Mouse (Mus musculus) CH12.LX (cell line): Measurements from ENCODE around the gene Ndufv2. TPM values are rescaled to one million over a fixed set of nuclear protein-coding genes. Genes with fewer than 3 reads are reported as not detected.
A peak's percentile ranks its signal among the peaks of the same experiment; 100 is the strongest.

Experiments used
- DNase-seq: peaks from one replicate; pipeline ENCODE4 v3.0.0-alpha.2; 2013; ENCODE audit errors: extremely low read depth
- H3K27ac ChIP-seq: 2 replicates; pipeline ENCODE4 v1.5.1; 2012; ENCODE audit warnings: low read depth, mild to moderate bottlenecking, control low read depth, moderate library complexity; ENCODE audit not compliant: insufficient read depth
- H3K27me3 ChIP-seq: replicated peaks from 2 replicates; pipeline ENCODE3; 2012; ENCODE audit warnings: inconsistent platforms
- H3K36me3 ChIP-seq, 2 experiments: replicated peaks in 1 of 2; 2 replicates each; pipeline versions ENCODE3 to v1.6.1; 2012; ENCODE audit warnings: inconsistent platforms in 1 of 2, low read length in 1 of 2, mild to moderate bottlenecking in 1 of 2, mixed read lengths in 1 of 2, moderate library complexity in 1 of 2; ENCODE audit not compliant: control insufficient read depth in 1 of 2, insufficient read depth in 1 of 2
- H3K4me1 ChIP-seq, 2 experiments: 2 replicates each; pipeline ENCODE4 v1.6.1; 2012; ENCODE audit warnings: inconsistent platforms in 1 of 2, moderate library complexity in 1 of 2; ENCODE audit not compliant: insufficient read depth in 2 of 2, control insufficient read depth in 1 of 2
- H3K4me2 ChIP-seq: 2 replicates; pipeline ENCODE4 v1.6.1; 2012; ENCODE audit warnings: low read depth, mild to moderate bottlenecking, control low read depth; ENCODE audit not compliant: poor library complexity, insufficient read depth, severe bottlenecking
- H3K4me3 ChIP-seq, 3 experiments: fragments of 150-350 bp in 1 of 3; sonication (generic) in 1 of 3; replicated peaks in 1 of 3; 2 replicates each; pipeline versions ENCODE3 to v1.5.1; 2011 to 2012; ENCODE audit warnings: low read depth in 2 of 3, low read length in 2 of 3, mild to moderate bottlenecking in 2 of 3, moderate library complexity in 2 of 3, control low read depth in 1 of 3, improper control_type of control experiment in 1 of 3, inconsistent platforms in 1 of 3, mixed read lengths in 1 of 3; ENCODE audit not compliant: poor library complexity in 1 of 3
- H3K79me2 ChIP-seq: replicated peaks from 2 replicates; pipeline ENCODE4 v1.6.1; 2012; ENCODE audit warnings: mild to moderate bottlenecking, moderate library complexity; ENCODE audit not compliant: control insufficient read depth, poor library complexity, insufficient read depth, severe bottlenecking; ENCODE audit errors: extremely low read depth
- H3K9ac ChIP-seq: 2 replicates; pipeline ENCODE4 v1.6.1; 2012; ENCODE audit warnings: low read depth, mild to moderate bottlenecking, control low read depth, moderate library complexity; ENCODE audit not compliant: insufficient read depth
- H3K9me3 ChIP-seq: replicated peaks from 2 replicates; pipeline ENCODE3; 2012; ENCODE audit warnings: low read length, inconsistent platforms, mixed read lengths
- BHLHE40 ChIP-seq: IDR thresholded peaks from 2 replicates; pipeline ENCODE4 v1.6.1; 2011; ENCODE audit warnings: mild to moderate bottlenecking, low read depth, low read length, improper control_type of control experiment
- CHD1 ChIP-seq: IDR thresholded peaks from 2 replicates; pipeline ENCODE4 v1.6.1; 2012; ENCODE audit warnings: low read depth, low read length, improper control_type of control experiment, inconsistent platforms
- CHD2 ChIP-seq: IDR thresholded peaks from 2 replicates; pipeline ENCODE4 v1.6.1; 2011; ENCODE audit warnings: low read length, improper control_type of control experiment
- CTCF ChIP-seq, 2 experiments: IDR thresholded peaks in 1 of 2; conservative IDR thresholded peaks in 1 of 2; 2 replicates each; pipeline ENCODE4 v1.5.1; 2011 to 2012; ENCODE audit warnings: low read depth in 2 of 2, low read length in 2 of 2, improper control_type of control experiment in 1 of 2, inconsistent platforms in 1 of 2, mild to moderate bottlenecking in 1 of 2, moderate library complexity in 1 of 2
- E2F4 ChIP-seq: IDR thresholded peaks from 2 replicates; pipeline ENCODE4 v1.6.1; 2011; ENCODE audit warnings: low read depth, low read length, improper control_type of control experiment; ENCODE audit not compliant: insufficient replicate concordance
- ELF1 ChIP-seq: IDR thresholded peaks from 2 replicates; pipeline ENCODE4 v1.6.1; 2014; ENCODE audit warnings: low read depth, mild to moderate bottlenecking, inconsistent platforms, low read length, improper control_type of control experiment
- EP300 ChIP-seq: IDR thresholded peaks from 2 replicates; pipeline ENCODE4 v1.6.1; 2011; ENCODE audit warnings: low read length, improper control_type of control experiment
- ETS1 ChIP-seq: conservative IDR thresholded peaks from 2 replicates; pipeline ENCODE4 v1.6.1; 2012; ENCODE audit warnings: low read depth, mild to moderate bottlenecking, inconsistent platforms, low read length, improper control_type of control experiment, moderate library complexity
- GABPA ChIP-seq: IDR thresholded peaks from 2 replicates; pipeline ENCODE4 v1.6.1; 2012; ENCODE audit warnings: low read depth, low read length, improper control_type of control experiment, inconsistent platforms; ENCODE audit not compliant: insufficient replicate concordance
- HCFC1 ChIP-seq: IDR thresholded peaks from 2 replicates; pipeline ENCODE4 v1.6.1; 2012; ENCODE audit warnings: low read depth, mild to moderate bottlenecking, inconsistent platforms, low read length, improper control_type of control experiment
- IRF4 ChIP-seq: IDR thresholded peaks from 2 replicates; pipeline ENCODE4 v1.6.1; 2014; ENCODE audit warnings: low read depth, mild to moderate bottlenecking, inconsistent platforms, low read length, improper control_type of control experiment
- JUN ChIP-seq: IDR thresholded peaks from 2 replicates; pipeline ENCODE4 v1.6.1; 2011; ENCODE audit warnings: low read depth, mild to moderate bottlenecking, low read length, improper control_type of control experiment, moderate library complexity; ENCODE audit not compliant: insufficient read depth
- JUND ChIP-seq: conservative IDR thresholded peaks from 2 replicates; pipeline ENCODE4 v1.6.1; 2011; ENCODE audit warnings: low read depth, low read length, improper control_type of control experiment
- KAT2A ChIP-seq: IDR thresholded peaks from 2 replicates; pipeline ENCODE4 v1.6.1; 2012; ENCODE audit warnings: low read length, improper control_type of control experiment, inconsistent platforms; ENCODE audit not compliant: insufficient replicate concordance
- MAFK ChIP-seq: IDR thresholded peaks from 2 replicates; pipeline ENCODE4 v1.6.1; 2011; ENCODE audit warnings: low read length, improper control_type of control experiment; ENCODE audit not compliant: insufficient replicate concordance
- MAX ChIP-seq: IDR thresholded peaks from 2 replicates; pipeline ENCODE4 v1.6.1; 2011; ENCODE audit warnings: low read length, improper control_type of control experiment
- MAZ ChIP-seq: IDR thresholded peaks from 2 replicates; pipeline ENCODE4 v1.6.1; 2012; ENCODE audit warnings: low read depth, mild to moderate bottlenecking, inconsistent platforms, low read length, improper control_type of control experiment, moderate library complexity
- MEF2A ChIP-seq: IDR thresholded peaks from 2 replicates; pipeline ENCODE4 v1.6.1; 2014; ENCODE audit warnings: low read depth, mild to moderate bottlenecking, inconsistent platforms, low read length, improper control_type of control experiment, borderline replicate concordance
- MXI1 ChIP-seq: IDR thresholded peaks from 2 replicates; pipeline ENCODE4 v1.6.1; 2011; ENCODE audit warnings: mild to moderate bottlenecking, low read depth, low read length, improper control_type of control experiment
- MYC ChIP-seq: IDR thresholded peaks from 2 replicates; pipeline ENCODE4 v1.6.1; 2011; ENCODE audit warnings: low read depth, mild to moderate bottlenecking, improper control_type of control experiment, low read length
- NELFE ChIP-seq: IDR thresholded peaks from 2 replicates; pipeline ENCODE4 v1.6.1; 2011; ENCODE audit warnings: low read depth, low read length, improper control_type of control experiment
- NRF1 ChIP-seq: IDR thresholded peaks from 2 replicates; pipeline ENCODE4 v1.6.1; 2014; ENCODE audit warnings: low read depth, mild to moderate bottlenecking, inconsistent platforms, low read length, improper control_type of control experiment, moderate library complexity
- PAX5 ChIP-seq: IDR thresholded peaks from 2 replicates; pipeline ENCODE4 v1.6.1; 2012; ENCODE audit warnings: low read length, inconsistent platforms, mixed read lengths
- POLR2A ChIP-seq: IDR thresholded peaks from 2 replicates; pipeline ENCODE4 v1.6.1; 2011; ENCODE audit warnings: low read depth, mild to moderate bottlenecking, improper control_type of control experiment, low read length
- POLR2AphosphoS2 ChIP-seq: IDR thresholded peaks from 2 replicates; pipeline ENCODE4 v1.6.1; 2011; ENCODE audit warnings: low read depth, low read length, improper control_type of control experiment
- RAD21 ChIP-seq: IDR thresholded peaks from 2 replicates; pipeline ENCODE4 v1.6.1; 2011; ENCODE audit warnings: low read depth, mild to moderate bottlenecking, low read length, improper control_type of control experiment, moderate library complexity
- RCOR1 ChIP-seq: conservative IDR thresholded peaks from 2 replicates; pipeline ENCODE4 v1.6.1; 2012; ENCODE audit warnings: low read depth, mild to moderate bottlenecking, inconsistent platforms, low read length, improper control_type of control experiment
- SIN3A ChIP-seq: IDR thresholded peaks from 2 replicates; pipeline ENCODE4 v1.6.1; 2012; ENCODE audit warnings: low read length, improper control_type of control experiment, inconsistent platforms
- SMC3 ChIP-seq: IDR thresholded peaks from 2 replicates; pipeline ENCODE4 v1.6.1; 2011; ENCODE audit warnings: low read depth, low read length, improper control_type of control experiment
- TBP ChIP-seq: conservative IDR thresholded peaks from 2 replicates; pipeline ENCODE4 v1.6.1; 2011; ENCODE audit warnings: low read depth, low read length, improper control_type of control experiment
- TCF12 ChIP-seq: IDR thresholded peaks from 2 replicates; pipeline ENCODE4 v1.6.1; 2014; ENCODE audit warnings: low read depth, mild to moderate bottlenecking, inconsistent platforms, low read length, improper control_type of control experiment
- UBTF ChIP-seq: IDR thresholded peaks from 2 replicates; pipeline ENCODE4 v1.6.1; 2012; ENCODE audit warnings: low read depth, mild to moderate bottlenecking, inconsistent platforms, low read length, improper control_type of control experiment, moderate library complexity
- USF1 ChIP-seq: IDR thresholded peaks from 2 replicates; pipeline ENCODE4 v1.6.1; 2014; ENCODE audit warnings: low read depth, mild to moderate bottlenecking, inconsistent platforms, low read length, improper control_type of control experiment
- USF2 ChIP-seq: conservative IDR thresholded peaks from 2 replicates; pipeline ENCODE4 v1.6.1; 2011; ENCODE audit warnings: low read depth, low read length, improper control_type of control experiment
- ZC3H11A ChIP-seq: IDR thresholded peaks from 2 replicates; pipeline ENCODE4 v1.6.1; 2012; ENCODE audit warnings: low read depth, mild to moderate bottlenecking, inconsistent platforms, low read length, improper control_type of control experiment
- ZMIZ1 ChIP-seq: IDR thresholded peaks from 2 replicates; pipeline ENCODE4 v1.6.1; 2012; ENCODE audit warnings: low read depth, mild to moderate bottlenecking, inconsistent platforms, low read length, improper control_type of control experiment
- ZNF384 ChIP-seq: IDR thresholded peaks from 2 replicates; pipeline ENCODE4 v1.6.1; 2012; ENCODE audit warnings: low read depth, low read length, improper control_type of control experiment, inconsistent platforms
- dilution Hi-C: fragments of 300-500 bp; cut with MboI; formaldehyde crosslinking; loops from 2 replicates; pipeline ENCODE4 v1.14.3; 2020; ENCODE audit warnings: low sequenced_read_pairs; ENCODE audit not compliant: extremely low pct_unique_long_range_greater_than_20kb, extremely low pct_ligation_motif_present
- in situ Hi-C: fragments of 300-500 bp; cut with MboI; formaldehyde crosslinking; loops from 3 replicates; pipeline ENCODE4 v1.14.3; 2019; ENCODE audit warnings: low sequenced_read_pairs, low pct_ligation_motif_present, low pct_unique_long_range_greater_than_20kb, mixed read lengths
- polyA plus RNA-seq: library from polyadenylated mRNA; unstranded; fragments of >175 nt; gene quantifications from 2 replicates; pipeline ENCODE4 v1.2.1, GENCODE M21; 2012; ENCODE audit warnings: low read depth; ENCODE audit not compliant: insufficient read length
- total RNA-seq, 2 experiments: library from RNA; depleted of rRNA; stranded (reverse); fragments of 300-350 nt in 1 of 2; fragments of >200 nt in 1 of 2; gene quantifications; 2 replicates each; pipeline ENCODE4 v1.2.3; 2012 to 2014

The Ndufv2 gene
- 108 and 122 TPM in 2 replicates for total RNA-seq (2012; rRNA removed)
- 260 and 300 TPM in 2 replicates for total RNA-seq (2014; rRNA removed)
- 200 and 201 TPM in 2 replicates for polyA plus RNA-seq

GRCm38 (mm10) chr17:66101380-66102330 is at the start of gene Ndufv2:
TSS of gene Ndufv2 (minus strand) at chr17:66101559.
- Histone ChIP-seq H3K27me3 (no peaks in the 10 kb centered on the region), H3K4me2 (peak within 1 kb of the TSS; percentile 90), H3K9me3 (no peaks in the 10 kb centered on the region), H3K9ac (peak within 1 kb of the TSS; percentile 90), H3K27ac (peak within 1 kb of the TSS; percentile 55), H3K4me3 (peak within 1 kb of the TSS; percentile 88 to 99 (median 89)), H3K79me2 (peaks cover 40% of the 10 kb centered on the region), H3K36me3 (peaks cover 0 to 12% of the 10 kb centered on the region in 2 experiments), H3K4me1 (peaks cover 3 to 30% of the 10 kb centered on the region in 2 experiments; a peak in 3 of 4 replicates)
- DNase-seq = peak; percentile 93
- dilution Hi-C loops = no loop called here
- in situ Hi-C loops = loop anchor here (10.0 kb wide), 1 partner anchor 147 kb away; the partner anchor contains the start of gene Twsg1
- TF ChIP-seq JUND (0 out of 2 replicates have a peak, but pooled peaks have one; percentile 9), TBP (peak; percentile 74), IRF4 (no peak), MAFK (no peak), POLR2A (peak; percentile 89), BHLHE40 (no peak), MAX (no peak; the same call in 1 of the 2 replicates), CHD2 (no peak), NELFE (peak; percentile 65), UBTF (no peak), GABPA (no peak), CTCF (conservative IDR thresholded peaks at IDR 0.05 in 1 of 2, IDR thresholded peaks at IDR 0.05 in 1 of 2; ENCODE audit: low read depth in 2 of 2, low read length in 2 of 2) (peak; percentile 58 to 70; a peak in 3 of 4 replicates), SMC3 (peak; percentile 60), ZNF384 (no peak), MXI1 (no peak), ETS1 (no peak), USF1 (no peak), MEF2A (no peak; the same call in 1 of the 2 replicates), NRF1 (peak; percentile 57), MYC (no peak), RAD21 (peak; percentile 48), HCFC1 (peak; percentile 47; the same call in 1 of the 2 replicates), ZMIZ1 (0 out of 2 replicates have a peak, but pooled peaks have one; percentile 33), PAX5 (no peak), POLR2AphosphoS2 (no peak), ZC3H11A (no peak), ELF1 (no peak; the same call in 1 of the 2 replicates), RCOR1 (no peak), EP300 (no peak), KAT2A (no peak), E2F4 (no peak), JUN (no peak), MAZ (no peak), TCF12 (peak; percentile 64; the same call in 1 of the 2 replicates), SIN3A (peak; percentile 91), USF2 (no peak), CHD1 (no peak)
